16 mouse cellular contexts compared by ENCODE assay signal in genomic region chr3:121906623-121907022, GRCm38 (mm10). TPM values are rescaled to one million over a fixed set of nuclear protein-coding genes. Genes with fewer than 3 reads are reported as not detected.
DNase-seq lines count a peak whose midpoint lies in the region; ATAC-seq lines count a peak whose summit lies in the region.
"Had no signal": no experiment of that assay in that cellular context is flagged by ENCODE, and none has a peak within 500 bp of the region (broad histone marks: within the 10 kb centered on the region; RNA-seq: fewer than 3 reads in every experiment).

No protein-coding gene starts in this region.

- H3K27ac ChIP-seq in kidney, embryonic 14.5 days (ENCODE audit: low read depth, low read length): no peak overlapping the region
- H3K27ac ChIP-seq in embryonic facial prominence, embryonic 10.5 days (replicated peaks): no peak overlapping the region
- no peak overlapping the region for H3K27ac ChIP-seq in liver, embryonic 13.5 days
- H3K27ac ChIP-seq: hindbrain, embryonic 10.5 days; limb, embryonic 10.5 days had no signal

- H3K9me3 ChIP-seq in kidney, embryonic 14.5 days (ENCODE audit: control insufficient read depth, low read length): no peaks in the 10 kb centered on the region
- no peaks in the 10 kb centered on the region for H3K9me3 ChIP-seq in embryonic facial prominence, embryonic 10.5 days
- no peaks in the 10 kb centered on the region for H3K9me3 ChIP-seq in liver, embryonic 13.5 days (replicated peaks)
- H3K9me3 ChIP-seq: hindbrain, embryonic 10.5 days; limb, embryonic 10.5 days had no signal

- ATAC-seq in kidney, embryonic 14.5 days (ENCODE audit: low FRiP score, low TSS enrichment): 0 out of 2 replicates have a peak, but pooled peaks have one; percentile 35
- ATAC-seq in liver, embryonic 13.5 days (ENCODE audit: low read depth): peak; percentile 34; the same call in 1 of the 2 replicates
- ATAC-seq: forebrain, embryonic 16.5 days; inflammation-experienced regulatory T-cells, adult 6 months had no signal

- no peaks in the 10 kb centered on the region for H3K27me3 ChIP-seq in kidney, embryonic 14.5 days (ENCODE audit: control insufficient read depth, insufficient read depth, low read length)
- H3K27me3 ChIP-seq in embryonic facial prominence, embryonic 10.5 days (replicated peaks; ENCODE audit: low read depth, poor library complexity, severe bottlenecking): 0 out of 2 replicates have a peak, but pooled peaks cover 4% of the 10 kb centered on the region
- H3K27me3 ChIP-seq in liver, embryonic 13.5 days: no peaks in the 10 kb centered on the region

- H3K4me3 ChIP-seq in kidney, embryonic 14.5 days (ENCODE audit: low read length): no peak overlapping the region
- no peak overlapping the region for H3K4me3 ChIP-seq in embryonic facial prominence, embryonic 10.5 days
- H3K4me3 ChIP-seq in liver, embryonic 13.5 days (replicated peaks): no peak overlapping the region
- H3K4me3 ChIP-seq: hindbrain, embryonic 10.5 days; limb, embryonic 10.5 days had no signal

- peak; percentile 49 for DNase-seq in embryo, embryonic 10.5 days (ENCODE audit: low spot score)
- DNase-seq in embryo, embryonic 11 days: no peak
- DNase-seq in kidney, postnatal 36 days: no peak
- peak; percentile 31 for DNase-seq in embryonic facial prominence, embryonic 10.5 days (ENCODE audit: low spot score)
- no peak for DNase-seq in liver, embryonic 13.5 days
- no peak for DNase-seq in cerebellum, postnatal 4 days (ENCODE audit: low spot score in 2 of 2)
- no peak for DNase-seq in thymus, postnatal 10 days (ENCODE audit: low spot score in 2 of 2)
- DNase-seq: B cell, adult 2 months; cerebellum, postnatal 14 days; kidney, postnatal 4 days; midbrain, embryonic 14.5 days had no signal

- H3K4me1 ChIP-seq in kidney, embryonic 14.5 days (ENCODE audit: control insufficient read depth, insufficient read depth, low read length): peaks cover 21% of the 10 kb centered on the region
- peaks cover 34% of the 10 kb centered on the region for H3K4me1 ChIP-seq in embryonic facial prominence, embryonic 10.5 days
- 0 out of 2 replicates have a peak, but pooled peaks cover 10% of the 10 kb centered on the region for H3K4me1 ChIP-seq in liver, embryonic 13.5 days (replicated peaks)
- H3K4me1 ChIP-seq: hindbrain, embryonic 10.5 days had no signal

- 20% methylated on average over 8 of the region's 8 CpGs for WGBS in kidney, embryonic 14.5 days
- WGBS in embryonic facial prominence, embryonic 10.5 days: 37% methylated on average over 8 of the region's 8 CpGs
- 48% methylated on average over 8 of the region's 8 CpGs for WGBS in liver, embryonic 13.5 days (ENCODE audit: insufficient replicate concordance)

- H3K4me2 ChIP-seq in kidney, embryonic 14.5 days (replicated peaks; ENCODE audit: low read depth, low read length): no peak overlapping the region
- 0 out of 2 replicates have a peak overlapping the region, but pooled peaks have one; percentile 8 for H3K4me2 ChIP-seq in liver, embryonic 13.5 days

- no peak overlapping the region for H3K9ac ChIP-seq in kidney, embryonic 14.5 days (ENCODE audit: low read depth, low read length)
- no peak overlapping the region for H3K9ac ChIP-seq in liver, embryonic 13.5 days

- H3K36me3 ChIP-seq in kidney, embryonic 14.5 days (ENCODE audit: control insufficient read depth, insufficient read depth, low read length): no peaks in the 10 kb centered on the region
- no peaks in the 10 kb centered on the region for H3K36me3 ChIP-seq in embryonic facial prominence, embryonic 10.5 days (replicated peaks)
- no peaks in the 10 kb centered on the region for H3K36me3 ChIP-seq in liver, embryonic 13.5 days
- H3K36me3 ChIP-seq: hindbrain, embryonic 10.5 days; limb, embryonic 10.5 days had no signal

RNA-seq across cellular contexts. Expression of gene Arhgap29, which starts 45.7 kb away (rescaled TPM):
- polyA plus RNA-seq in kidney, embryonic 14.5 days (2014; fragmentation: Nextera tagmentation; extraction: Ambion mirVana): 26.4 and 49.7 TPM in 2 replicates
- polyA plus RNA-seq in embryonic facial prominence, embryonic 10.5 days (2016; fragmentation: Nextera tagmentation; extraction: Ambion mirVana): 40.9 and 46.9 TPM in 2 replicates
- 5.2 and 6.6 TPM in 2 replicates for polyA plus RNA-seq in liver, embryonic 13.5 days (2015; fragmentation: Nextera tagmentation; extraction: Ambion mirVana)

Comparison
In these comparisons a context has a peak if more than half of its experiments do, and no peak if none do; other contexts are left out.
1. DNase-seq: peak in embryo, embryonic 10.5 days (single experiment) and embryonic facial prominence, embryonic 10.5 days (single experiment); none in embryo, embryonic 11 days (single experiment), kidney, postnatal 36 days (0 of 2), liver, embryonic 13.5 days (single experiment), cerebellum, postnatal 4 days (0 of 2) and thymus, postnatal 10 days (0 of 2).